In the genomic region with DNA sequence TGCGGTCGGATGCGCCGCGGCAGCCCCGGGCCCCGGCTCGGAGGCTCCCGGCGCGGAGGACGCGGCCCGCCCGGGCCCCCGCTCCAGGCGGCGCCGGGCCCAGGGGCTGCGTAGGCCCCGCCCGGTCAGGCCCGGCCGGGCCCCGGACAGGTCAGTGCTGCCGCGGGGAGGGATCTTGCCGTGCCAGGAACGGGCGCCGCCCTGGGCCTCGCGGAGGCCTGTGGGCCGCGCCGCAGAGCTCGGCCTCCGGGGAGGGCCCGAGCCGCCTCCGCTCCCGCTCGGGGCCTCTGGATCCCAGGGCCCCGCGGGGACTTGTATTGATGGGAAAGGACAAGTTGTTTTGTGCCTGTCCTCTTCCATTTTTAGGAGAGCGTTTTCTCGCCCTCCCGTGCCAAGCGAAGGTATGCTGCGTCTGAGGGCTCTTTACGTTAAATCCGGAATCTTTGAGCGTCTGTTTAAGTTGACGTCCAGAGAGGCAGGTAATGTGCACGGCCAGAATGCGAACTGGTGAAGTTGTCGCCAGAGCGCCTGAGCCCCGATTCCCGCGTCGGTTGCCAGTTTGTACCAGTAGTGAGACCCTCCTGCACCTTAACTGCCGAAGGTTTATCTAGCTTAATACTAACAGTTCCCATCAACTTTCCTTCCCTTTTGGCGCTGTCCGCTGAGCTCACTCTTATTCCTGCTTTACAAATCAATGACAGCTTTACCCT, we compare ENCODE assay signal across 7 mouse cellular contexts. TPM values are rescaled to one million over a fixed set of nuclear protein-coding genes. Genes with fewer than 3 reads are reported as not detected.
A peak's percentile ranks its signal among the peaks of the same experiment; 100 is the strongest.
DNase-seq lines count a peak whose midpoint lies in the region; ATAC-seq and TF ChIP-seq lines count a peak whose summit lies in the region.

No protein-coding gene starts in this region.

- peak overlapping the region; percentile 79 for H3K4me3 ChIP-seq in G1E (ENCODE audit: low read depth, low read length)
- peak overlapping the region; percentile 94 for H3K4me3 ChIP-seq in bone marrow, adult 2 months (replicated peaks; ENCODE audit: control insufficient read depth, low read depth, low read length)
- H3K4me3 ChIP-seq in forebrain, embryonic 10.5 days = peak overlapping the region; percentile 95
- H3K4me3 ChIP-seq in hindbrain, embryonic 10.5 days = peak overlapping the region; percentile 84
- peak overlapping the region; percentile 97 for H3K4me3 ChIP-seq in limb, embryonic 12.5 days (replicated peaks)
- H3K4me3 ChIP-seq in midbrain, embryonic 11.5 days (ENCODE audit: low read depth, low read length) = peak overlapping the region; percentile 98

- peak; percentile 71 for DNase-seq in G1E (ENCODE audit: low spot score)
- no peak for DNase-seq in forebrain, embryonic 10.5 days (ENCODE audit: extremely low spot score, low spot score)
- peak; percentile 39 for DNase-seq in hindbrain, embryonic 10.5 days (ENCODE audit: low spot score)
- DNase-seq in midbrain, embryonic 11.5 days (ENCODE audit: low spot score, missing footprints) = peak; percentile 95
- peak; percentile 75 for DNase-seq in testis, postnatal 14 days (ENCODE audit: low spot score)

- peak; percentile 11; the same call in 1 of the 2 replicates for TF ChIP-seq POLR2A in bone marrow, adult 2 months (IDR thresholded peaks at IDR 0.05; ENCODE audit: borderline replicate concordance, control insufficient read depth, low read depth, low read length)

- WGBS in bone marrow, adult 2 months = under 1% methylated on average over 65 of the region's 65 CpGs
- under 1% methylated on average over 65 of the region's 65 CpGs for WGBS in forebrain, embryonic 10.5 days
- 2% methylated on average over 65 of the region's 65 CpGs for WGBS in hindbrain, embryonic 10.5 days
- under 1% methylated on average over 63 of the region's 65 CpGs for WGBS in limb, embryonic 12.5 days
- under 1% methylated on average over 57 of the region's 65 CpGs for WGBS in midbrain, embryonic 11.5 days

- H3K27me3 ChIP-seq in G1E (ENCODE audit: insufficient read depth, low read length) = peaks cover 16% of the 10 kb centered on the region
- H3K27me3 ChIP-seq in forebrain, embryonic 10.5 days (ENCODE audit: poor library complexity, severe bottlenecking) = peaks cover 34% of the 10 kb centered on the region
- H3K27me3 ChIP-seq in hindbrain, embryonic 10.5 days (ENCODE audit: insufficient read depth, poor library complexity, severe bottlenecking) = peaks cover 30% of the 10 kb centered on the region
- H3K27me3 ChIP-seq in limb, embryonic 12.5 days = peaks cover 26% of the 10 kb centered on the region
- H3K27me3 ChIP-seq in midbrain, embryonic 11.5 days (ENCODE audit: control insufficient read depth, insufficient read depth, low read length) = no peaks in the 10 kb centered on the region

- peak overlapping the region; percentile 93 for H3K27ac ChIP-seq in bone marrow, adult 2 months (ENCODE audit: control insufficient read depth, insufficient read depth, low read depth, low read length, poor library complexity)
- H3K27ac ChIP-seq in forebrain, embryonic 10.5 days = peak overlapping the region; percentile 99
- peak overlapping the region; percentile 98 for H3K27ac ChIP-seq in hindbrain, embryonic 10.5 days
- H3K27ac ChIP-seq in limb, embryonic 12.5 days = peak overlapping the region; percentile 92
- H3K27ac ChIP-seq in midbrain, embryonic 11.5 days (ENCODE audit: low read depth, low read length) = peak overlapping the region; percentile 96

- H3K9me3 ChIP-seq in G1E (replicated peaks) = no peaks in the 10 kb centered on the region
- no peaks in the 10 kb centered on the region for H3K9me3 ChIP-seq in forebrain, embryonic 10.5 days
- H3K9me3 ChIP-seq in hindbrain, embryonic 10.5 days = no peaks in the 10 kb centered on the region
- no peaks in the 10 kb centered on the region for H3K9me3 ChIP-seq in limb, embryonic 12.5 days
- H3K9me3 ChIP-seq in midbrain, embryonic 11.5 days (ENCODE audit: control insufficient read depth, low read length) = no peaks in the 10 kb centered on the region

- H3K4me2 ChIP-seq in limb, embryonic 12.5 days = peak overlapping the region; percentile 94
- peak overlapping the region; percentile 94 for H3K4me2 ChIP-seq in midbrain, embryonic 11.5 days

- peaks cover 31% of the 10 kb centered on the region for H3K36me3 ChIP-seq in G1E (replicated peaks)
- peaks cover 35% of the 10 kb centered on the region for H3K36me3 ChIP-seq in forebrain, embryonic 10.5 days (replicated peaks)
- H3K36me3 ChIP-seq in hindbrain, embryonic 10.5 days = peaks cover 34% of the 10 kb centered on the region
- peaks cover 16% of the 10 kb centered on the region for H3K36me3 ChIP-seq in limb, embryonic 12.5 days
- no peaks in the 10 kb centered on the region for H3K36me3 ChIP-seq in midbrain, embryonic 11.5 days (ENCODE audit: control insufficient read depth, insufficient read depth, low read length)

- peaks cover 38% of the 10 kb centered on the region for H3K4me1 ChIP-seq in G1E (ENCODE audit: insufficient read depth, low read depth, low read length)
- H3K4me1 ChIP-seq in bone marrow, adult 2 months (ENCODE audit: control insufficient read depth, insufficient read depth, low read length) = peaks cover 4% of the 10 kb centered on the region
- H3K4me1 ChIP-seq in forebrain, embryonic 10.5 days = peaks cover 84% of the 10 kb centered on the region
- H3K4me1 ChIP-seq in hindbrain, embryonic 10.5 days (replicated peaks) = peaks cover 87% of the 10 kb centered on the region
- H3K4me1 ChIP-seq in limb, embryonic 12.5 days (replicated peaks) = peaks cover 40% of the 10 kb centered on the region
- H3K4me1 ChIP-seq in midbrain, embryonic 11.5 days (ENCODE audit: control insufficient read depth, insufficient read depth, low read length) = peaks cover 48% of the 10 kb centered on the region

- peak; percentile 24; the same call in 1 of the 2 replicates for ATAC-seq in G1E (ENCODE audit: extremely low read depth, insufficient number of reproducible peaks, low FRiP score, poor library complexity, severe bottlenecking)
- ATAC-seq in limb, embryonic 12.5 days (ENCODE audit: insufficient number of reproducible peaks, insufficient read depth, low FRiP score, low TSS enrichment, low read depth) = peak; percentile 56; the same call in 1 of the 2 replicates
- peak; percentile 78 for ATAC-seq in midbrain, embryonic 11.5 days (ENCODE audit: low FRiP score)

- H3K9ac ChIP-seq in limb, embryonic 12.5 days (replicated peaks) = peak overlapping the region; percentile 100
- H3K9ac ChIP-seq in midbrain, embryonic 11.5 days (ENCODE audit: low read length) = peak overlapping the region; percentile 100

- TF ChIP-seq CTCF in G1E (IDR thresholded peaks at IDR 0.05; ENCODE audit: low read depth, low read length) = no peak
- no peak for TF ChIP-seq CTCF in bone marrow, adult 2 months (IDR thresholded peaks at IDR 0.05; ENCODE audit: control insufficient read depth, insufficient read depth, low read length)

RNA-seq across cellular contexts. Expression of a gene that starts 27.3 kb away (rescaled TPM):
- total RNA-seq in G1E (2014; fragmentation: Nextera tagmentation) = not detected in 2 replicates
- total RNA-seq in G1E (2017) = 0.12 and 0.16 TPM in 2 replicates
- not detected in 2 replicates for polyA plus RNA-seq in G1E (2012)
- polyA plus RNA-seq in bone marrow, adult 2 months (2011; ENCODE audit: insufficient read depth, insufficient read length, low replicate concordance, missing spikeins) = 0.34 and 1.5 TPM in 2 replicates
- 0.07 and 0.17 TPM in 2 replicates for polyA plus RNA-seq in forebrain, embryonic 10.5 days (2016; fragmentation: Nextera tagmentation; extraction: Ambion mirVana)
- polyA plus RNA-seq in hindbrain, embryonic 10.5 days (2016; fragmentation: Nextera tagmentation; extraction: Ambion mirVana) = 0.18 and 0.26 TPM in 2 replicates
- polyA plus RNA-seq in limb, embryonic 12.5 days (2016; fragmentation: Nextera tagmentation; extraction: Ambion mirVana) = 0.18 and 0.32 TPM in 2 replicates
- 0.15 and 0.18 TPM in 2 replicates for polyA plus RNA-seq in midbrain, embryonic 11.5 days (2014; fragmentation: Nextera tagmentation; extraction: Ambion mirVana)

Comparison
In these comparisons a context has a peak if more than half of its experiments do, and no peak if none do; other contexts are left out.
1. ATAC-seq: peak in every context shown above with its lines; median percentile 78 in midbrain, embryonic 11.5 days; 56 in limb, embryonic 12.5 days; 24 in G1E.